Mouse (Mus musculus) cerebellum, adult 9-11 months (tissue): Measurements from ENCODE around the gene Birc5.

Experiments
- DNase-seq: peaks from one replicate; pipeline ENCODE4 v3.0.0; 2022

Gene Birc5

DNA sequence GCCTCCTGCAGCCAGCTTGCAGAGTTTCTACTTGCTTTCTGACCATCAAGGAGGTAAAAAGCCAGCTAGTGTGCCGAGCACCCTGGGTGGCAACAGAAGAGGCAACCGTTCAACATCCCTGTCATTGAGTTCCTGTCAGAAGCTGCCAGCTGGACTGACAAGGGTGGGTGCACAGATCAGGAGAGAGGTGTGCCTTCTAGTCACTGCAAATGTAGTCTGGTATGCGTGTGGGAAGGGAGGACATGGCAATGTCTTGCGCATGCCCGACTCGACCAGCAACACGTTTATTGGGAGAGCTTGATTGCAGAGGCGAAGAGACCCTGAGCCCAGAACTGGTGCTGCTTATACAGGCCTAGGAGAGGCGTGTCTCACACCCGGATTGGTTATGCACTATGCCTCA, 8.4 kb downstream of the Birc5 start:
- no peak for DNase-seq

- DNase-seq: no peak
Measured at GRCm38 (mm10) chr11:117858392-117858791, 9.3 kb downstream of the Birc5 start.

DNA sequence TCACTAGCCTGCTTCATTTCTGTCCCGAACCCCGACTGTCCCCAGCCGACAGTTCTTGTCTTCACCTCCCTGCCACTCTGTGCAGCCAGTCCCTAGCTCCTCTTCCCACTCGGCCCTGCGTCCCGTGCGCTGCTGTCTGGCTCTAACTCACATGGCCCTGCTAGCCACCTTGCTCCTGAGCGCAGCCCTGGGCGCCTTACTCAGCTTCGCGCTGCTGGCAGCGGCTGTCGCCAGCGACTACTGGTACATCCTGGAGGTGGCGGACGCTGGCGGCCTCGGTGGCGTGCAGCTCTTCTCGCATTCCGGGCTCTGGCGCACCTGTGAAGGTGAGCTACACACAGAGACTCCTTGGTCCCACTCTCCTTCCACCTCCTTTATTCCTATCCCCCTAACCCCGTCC, 11.6 kb downstream of the Birc5 start, which contains the start of gene Tmem235:
Gene Tmem235, plus strand, starts transcription at position 152 of the 400 bp plus-strand sequence.
- no peak for DNase-seq

DNA sequence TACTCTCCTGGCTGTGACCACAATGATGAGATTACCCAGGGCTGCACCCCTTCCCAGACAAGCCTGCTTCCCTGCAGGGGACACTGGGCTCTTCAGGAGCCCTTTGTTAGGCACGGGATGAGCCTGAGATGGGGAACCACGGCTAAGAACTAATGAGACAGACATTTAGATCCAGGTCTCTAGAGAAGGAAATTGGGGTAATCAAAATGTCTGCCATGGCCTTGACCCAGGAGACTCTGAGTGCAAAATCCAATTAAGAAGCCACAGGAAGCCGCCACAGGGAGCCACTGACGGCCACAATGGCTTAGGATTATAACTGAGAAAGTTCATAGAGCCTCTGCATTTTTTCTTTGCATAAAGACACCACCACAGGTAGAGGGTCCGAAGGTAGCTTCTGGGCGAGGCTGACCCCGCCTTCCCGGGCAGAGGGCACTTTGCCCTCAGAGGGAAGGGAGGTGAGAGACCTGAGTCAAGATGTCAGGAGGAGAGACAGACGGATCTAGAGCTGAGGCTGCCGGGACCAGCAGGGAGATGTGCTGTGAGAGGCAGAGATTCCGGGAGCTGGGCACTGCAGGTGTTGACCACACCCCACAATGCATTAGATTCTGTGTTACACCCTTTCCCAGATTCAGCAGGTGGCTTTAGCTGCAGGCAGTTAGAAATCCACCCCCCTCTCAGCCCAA, 14.3 kb downstream of the Birc5 start:
- no peak for DNase-seq

DNA sequence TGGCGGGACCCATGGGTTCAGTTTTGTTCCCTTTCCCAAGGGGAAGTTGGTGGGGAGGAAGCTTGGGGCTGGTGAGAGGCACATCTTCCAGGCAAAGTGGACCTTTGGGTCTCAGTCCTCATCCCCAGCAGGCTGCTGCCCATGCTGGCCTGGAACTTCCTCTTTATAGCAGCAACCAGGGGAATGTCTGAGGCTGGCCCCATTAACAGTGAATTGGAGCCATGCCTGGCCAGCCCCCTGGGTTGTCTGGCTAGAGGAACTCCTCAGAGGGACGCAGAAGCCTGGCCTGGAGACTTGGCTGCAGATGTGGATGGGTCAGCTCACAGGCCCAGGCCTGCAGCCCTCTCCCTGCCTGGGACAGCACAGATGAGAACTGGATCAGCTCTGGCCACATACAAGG, 15.8 kb downstream of the Birc5 start:
- no peak for DNase-seq

DNA sequence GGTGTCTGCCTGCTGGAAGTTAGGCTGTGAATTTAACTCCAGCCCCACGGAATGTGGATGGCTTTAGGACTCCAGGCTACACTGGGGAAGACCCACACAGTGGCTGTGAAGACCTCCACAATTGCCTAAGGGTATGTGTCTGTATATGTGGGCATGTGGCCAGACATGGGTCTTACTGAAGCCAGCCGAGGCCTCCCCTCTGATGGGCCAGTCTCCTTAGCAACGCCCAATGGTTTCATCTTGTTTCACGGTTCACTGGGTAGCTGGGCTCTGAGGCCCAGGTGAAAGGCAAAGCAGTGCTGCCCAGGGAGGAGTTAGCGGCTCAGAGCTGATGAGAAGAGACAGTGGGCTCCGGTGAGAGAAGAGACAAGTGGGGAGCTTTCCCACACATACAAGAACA, 16.9 kb downstream of the Birc5 start:
- no peak for DNase-seq

DNA sequence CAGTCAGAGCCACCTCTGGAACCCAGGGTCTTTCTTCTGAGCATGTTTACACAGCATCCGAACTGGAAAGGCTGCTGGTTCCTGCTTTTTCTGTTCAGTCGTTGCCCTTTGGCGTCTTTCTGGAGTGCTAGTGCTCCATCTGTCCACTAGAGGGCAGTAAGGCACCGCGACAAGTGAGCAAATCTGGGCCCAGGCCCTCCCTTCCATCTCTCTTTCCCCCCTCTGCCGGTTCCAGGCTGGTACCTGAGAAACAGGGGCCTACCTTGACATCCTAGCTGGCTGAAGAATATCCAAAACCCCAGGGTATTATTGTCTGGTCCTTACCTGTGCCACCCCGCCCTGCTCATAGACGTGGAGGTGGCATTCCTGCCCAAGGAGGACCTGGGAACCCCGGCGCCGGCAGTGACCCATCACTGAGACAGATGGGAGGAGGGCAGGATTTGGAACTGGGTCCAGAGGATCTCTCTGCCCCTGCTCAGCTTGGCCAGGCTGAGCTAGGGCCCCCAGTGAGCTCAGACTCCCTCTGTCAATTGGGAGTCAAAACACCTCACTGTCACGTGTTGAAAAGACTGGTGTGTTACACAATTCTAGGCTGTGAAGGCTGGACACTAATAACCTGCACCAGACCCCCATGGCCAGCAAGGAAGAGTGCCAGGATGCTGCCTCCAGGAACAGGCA, 21.8 kb downstream of the Birc5 start:
- peak; percentile 90 for DNase-seq

DNA sequence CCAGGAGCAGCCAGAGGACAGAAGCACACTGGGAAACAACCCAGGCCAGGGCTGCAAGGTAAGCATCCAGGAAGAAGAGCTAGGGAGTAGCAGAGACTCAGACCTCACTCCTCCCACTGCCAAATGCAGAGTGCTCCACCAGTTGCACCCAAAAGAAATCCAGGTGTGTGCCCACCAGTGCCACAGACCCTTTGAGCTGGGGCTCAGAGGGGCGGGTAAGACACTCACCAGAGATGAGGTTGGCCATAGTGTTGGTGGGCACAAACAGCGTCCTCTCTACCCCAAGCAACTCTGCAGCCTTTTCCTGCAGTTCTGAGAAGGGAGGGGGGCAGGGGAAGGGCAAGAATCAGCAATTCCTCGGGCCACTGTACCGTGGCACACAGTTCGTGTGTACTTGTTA, 22.3 kb downstream of the Birc5 start:
- no peak for DNase-seq

- peak; percentile 52 for DNase-seq
Measured at GRCm38 (mm10) chr11:117871911-117872584, 23.0 kb downstream of the Birc5 start.

DNA sequence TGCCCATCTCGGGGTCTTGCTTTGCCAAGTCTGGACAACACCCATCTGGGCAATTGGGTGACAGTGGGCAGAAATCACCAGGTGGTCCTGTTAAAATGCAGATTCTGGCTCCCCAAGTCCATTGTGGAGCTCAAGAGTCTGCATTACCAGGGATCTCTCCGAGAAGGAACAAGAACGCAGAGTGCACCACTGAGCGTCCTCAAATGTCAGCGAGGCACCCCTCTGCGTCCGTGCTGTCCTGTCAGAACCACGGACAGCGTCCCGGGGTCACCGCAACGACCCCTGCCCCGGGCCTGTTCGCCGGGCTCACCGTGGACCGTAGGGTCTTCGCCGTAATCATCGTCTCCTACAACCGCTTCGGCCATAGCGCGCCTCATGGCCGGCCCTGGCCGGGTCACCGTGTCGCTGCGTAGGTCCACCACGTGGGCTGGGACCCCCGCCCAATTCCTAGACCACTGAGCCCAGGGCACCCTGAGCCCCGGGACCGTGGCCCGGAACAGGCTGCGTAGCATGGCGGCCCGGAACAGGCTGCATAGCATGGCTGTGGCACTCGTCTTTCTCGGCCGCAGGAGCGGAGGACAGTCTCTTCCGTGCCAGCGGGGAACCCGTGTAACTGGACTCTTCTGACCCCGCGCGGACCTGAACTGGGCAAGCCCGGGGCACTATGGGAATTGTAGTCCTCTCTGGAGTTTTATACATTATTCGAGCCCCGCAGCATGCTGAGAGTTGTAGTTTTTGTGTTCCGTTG, 24.0 kb downstream of the Birc5 start, which contains the start of gene Tha1:
Gene Tha1, minus strand, starts transcription at position 621 of the 748 bp plus-strand sequence.
- DNase-seq: peak; percentile 89

DNA sequence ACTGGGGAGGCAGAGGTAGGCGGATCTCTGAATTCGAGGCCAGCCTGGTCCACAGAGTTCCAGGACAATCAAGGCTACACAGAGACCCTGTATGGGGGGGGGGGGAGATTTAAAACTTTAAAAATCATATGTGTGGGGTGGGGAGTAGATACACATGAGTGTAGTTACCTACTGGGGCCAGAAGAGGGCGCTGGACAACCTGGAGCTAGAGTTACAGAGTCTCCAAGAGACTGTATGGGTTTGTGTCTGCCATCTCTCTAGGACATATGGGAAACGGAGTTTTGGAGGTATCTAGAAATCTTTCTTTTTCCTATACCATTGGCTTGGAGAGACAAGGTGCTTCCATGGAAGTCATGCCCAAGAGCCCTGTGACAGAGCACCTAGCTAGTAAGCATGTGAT, 25.4 kb downstream of the Birc5 start:
- no peak for DNase-seq

GRCm38 (mm10) chr11:117875681-117876080, 26.6 kb downstream of the Birc5 start:
- no peak for DNase-seq

GRCm38 (mm10) chr11:117877917-117878745, 29.1 kb downstream of the Birc5 start:
- peak; percentile 44 for DNase-seq

DNA sequence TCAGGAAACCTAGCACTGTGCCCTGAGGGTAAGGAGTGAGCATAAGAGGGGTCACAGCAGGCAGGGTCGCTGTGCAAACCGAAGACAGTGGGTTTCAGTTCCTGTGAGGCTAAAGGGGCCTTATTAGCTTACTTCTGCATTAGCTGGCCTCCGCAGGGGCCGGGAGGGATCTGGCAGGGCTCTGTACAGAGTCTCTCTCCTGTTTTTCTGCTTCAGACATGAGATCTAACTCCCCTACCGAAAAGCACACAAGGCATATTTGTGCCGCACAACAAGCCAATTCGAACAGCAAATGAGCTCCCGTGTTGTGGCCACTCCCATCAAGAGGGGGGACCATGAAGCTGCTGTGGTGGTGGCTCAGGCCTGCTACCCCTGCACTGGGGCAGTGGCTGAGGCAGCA, 29.8 kb downstream of the Birc5 start:
- no peak for DNase-seq

- no peak for DNase-seq
Measured at GRCm38 (mm10) chr11:117879676-117880075, 30.6 kb downstream of the Birc5 start.

DNA sequence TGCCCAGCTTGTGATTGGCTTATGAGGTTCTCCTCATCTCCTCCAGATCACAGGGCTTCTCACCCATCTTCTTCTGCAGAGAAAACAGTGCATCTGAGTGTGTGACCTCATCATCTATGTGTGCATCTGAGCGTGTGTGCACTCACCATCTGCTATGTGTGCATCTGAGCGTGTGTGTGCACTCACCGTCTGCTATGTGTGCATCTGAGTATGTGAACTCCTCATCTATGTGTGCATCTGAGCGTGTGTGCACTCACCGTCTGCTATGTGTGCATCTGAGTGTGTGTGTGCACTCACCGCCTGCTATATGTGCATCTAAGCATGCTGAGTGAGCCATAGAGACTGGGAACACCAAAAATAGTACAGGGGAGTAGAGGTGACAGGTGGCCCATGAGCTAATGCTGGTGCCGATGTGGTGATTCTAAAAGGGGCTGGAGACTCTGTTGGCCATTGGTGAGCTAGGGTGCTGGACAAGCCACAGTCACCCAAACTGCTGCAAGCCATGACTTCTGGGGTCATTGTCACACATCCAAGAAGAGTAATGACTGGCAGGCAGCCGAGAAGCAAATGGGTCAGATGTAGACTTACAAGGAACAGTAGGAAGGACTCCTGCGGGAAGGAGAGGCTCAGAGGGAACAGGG, 31.4 kb downstream of the Birc5 start:
- DNase-seq: peak; percentile 56

DNA sequence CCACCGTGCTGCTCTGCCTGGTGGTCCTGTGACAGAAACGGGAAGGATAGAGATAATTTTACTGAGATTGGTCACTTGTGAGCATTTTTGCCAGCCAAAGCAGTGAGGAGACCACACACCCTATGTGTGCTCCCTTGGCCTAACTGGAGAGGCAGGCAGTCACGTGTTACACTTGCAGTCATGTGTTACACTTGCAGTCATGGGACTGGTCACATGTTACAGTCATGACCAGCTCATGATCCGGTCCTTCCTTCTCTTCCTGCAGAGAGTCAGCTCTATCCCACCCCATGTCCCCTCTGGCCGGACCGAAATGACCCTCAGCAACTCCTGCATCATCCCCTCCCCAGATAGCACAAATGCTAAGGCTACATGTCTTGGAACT, 31.9 kb downstream of the Birc5 start:
- DNase-seq: no peak

DNA sequence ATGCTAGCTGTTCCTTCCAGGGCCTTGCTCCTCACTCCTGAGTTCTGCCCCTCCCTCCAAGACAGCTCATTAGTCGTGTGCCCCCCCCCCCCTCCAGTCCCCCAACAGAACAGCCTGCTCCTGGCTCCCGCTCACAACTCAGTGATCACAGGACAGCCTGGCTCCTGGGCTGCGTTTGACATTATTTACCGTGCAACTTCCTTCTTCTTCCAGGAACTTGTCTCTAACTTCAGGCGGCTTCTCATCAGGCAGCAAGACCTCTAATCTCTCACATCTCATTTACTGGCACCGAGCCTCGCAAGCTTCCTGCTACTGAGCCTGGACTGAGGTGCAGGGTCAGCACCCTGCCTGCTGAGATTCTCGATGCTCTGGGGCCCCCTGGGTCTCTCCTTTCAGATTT, 32.7 kb downstream of the Birc5 start:
- DNase-seq: no peak

DNA sequence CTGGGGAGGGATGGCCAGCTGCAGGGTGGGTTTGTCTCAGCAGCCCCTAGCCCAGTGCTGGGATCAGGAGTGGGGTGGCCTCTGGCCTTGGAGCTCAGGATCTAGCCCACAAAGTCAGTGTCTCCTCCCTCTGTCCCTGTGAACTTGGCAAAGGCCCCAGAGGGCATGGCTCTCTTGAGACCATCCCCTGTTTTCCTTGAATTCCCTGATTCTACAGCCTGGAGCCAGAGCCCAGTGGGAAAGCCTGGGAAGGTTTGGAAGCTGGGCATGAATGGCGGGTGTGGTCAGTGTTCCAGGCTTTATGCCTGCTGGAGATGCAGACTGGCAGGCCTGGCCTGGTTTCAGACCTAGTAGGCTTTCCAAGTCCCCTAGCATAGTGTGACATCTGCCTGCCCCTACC, 33.2 kb downstream of the Birc5 start:
- no peak for DNase-seq

- no peak for DNase-seq
Measured at GRCm38 (mm10) chr11:117886000-117886399, 36.9 kb downstream of the Birc5 start.

GRCm38 (mm10) chr11:117888168-117888852, 39.3 kb downstream of the Birc5 start:
- no peak for DNase-seq
